Mouse (Mus musculus): Measurements from ENCODE around the gene Zfhx3. TPM values are rescaled to one million over a fixed set of nuclear protein-coding genes. Genes with fewer than 3 reads are reported as not detected.

The Zfhx3 gene
- polyA plus RNA-seq, 1 experiment, result 6.6 TPM

DNA sequence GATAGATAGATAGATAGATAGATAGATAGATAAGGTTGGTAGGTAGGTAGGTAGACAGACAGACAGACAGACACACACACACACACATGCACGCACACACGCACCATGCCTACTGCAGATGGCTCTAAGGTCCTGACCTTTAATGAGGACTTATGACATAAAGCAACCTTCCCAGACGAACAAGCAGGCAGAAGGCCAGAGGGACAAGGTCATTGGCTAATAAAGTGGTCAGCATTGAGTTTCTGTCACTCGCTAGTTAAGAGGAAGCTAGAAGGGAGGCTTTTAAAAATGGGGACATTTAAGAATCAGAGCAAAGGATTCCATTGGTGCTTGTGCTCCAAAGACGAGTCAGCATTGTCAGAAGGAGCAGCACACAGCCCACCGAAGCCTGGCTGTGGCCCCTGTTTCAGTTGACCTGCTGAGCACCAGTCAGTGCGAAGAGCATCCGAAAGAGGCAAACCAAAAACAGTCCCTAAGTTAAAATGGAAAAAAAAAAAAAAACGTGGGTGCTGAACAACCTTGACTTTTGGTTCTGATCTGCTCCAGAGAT is 683.2 kb downstream of the Zfhx3 start:
- WGBS, result 73% methylated on average over 9 of the region's 9 CpGs
- H3K4me3 ChIP-seq (replicated peaks; ENCODE audit: control insufficient read depth, low read depth, low read length), result no peak overlapping the region

DNA sequence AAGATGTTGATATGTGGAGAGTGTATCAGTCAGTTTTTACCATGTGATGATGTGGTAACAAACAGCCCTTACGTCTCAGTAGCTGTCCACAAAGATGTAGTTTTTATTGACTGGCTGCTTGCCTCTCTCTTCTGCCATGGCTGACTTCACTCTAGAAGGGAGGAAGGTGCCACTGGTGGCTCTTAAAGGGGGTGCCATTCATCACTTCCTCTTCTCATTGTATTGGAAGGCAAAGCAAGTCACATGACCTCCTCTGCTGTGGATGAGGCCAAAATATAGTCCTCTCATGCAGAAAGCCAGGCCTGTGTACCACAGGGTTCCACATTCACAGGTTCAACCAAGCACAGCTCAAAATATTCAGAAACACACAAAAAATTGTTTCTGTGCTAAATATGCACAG is 688.6 kb downstream of the Zfhx3 start:
- WGBS, result 67% methylated on average over 1 of the region's 1 CpGs
- no peak for TF ChIP-seq POLR2A (IDR thresholded peaks at IDR 0.05; ENCODE audit: borderline replicate concordance, control insufficient read depth, low read depth, low read length)
- no peak for TF ChIP-seq CTCF (IDR thresholded peaks at IDR 0.05; ENCODE audit: control insufficient read depth, insufficient read depth, low read length)
- no peak overlapping the region for H3K27ac ChIP-seq (ENCODE audit: control insufficient read depth, insufficient read depth, low read depth, low read length, poor library complexity)
- H3K4me3 ChIP-seq (replicated peaks; ENCODE audit: control insufficient read depth, low read depth, low read length), result no peak overlapping the region
- peaks cover 1% of the 10 kb centered on the region; the same call in 1 of the 2 replicates for H3K4me1 ChIP-seq (ENCODE audit: control insufficient read depth, insufficient read depth, low read length)

More for the DNA sequence above, 683.2 kb downstream of the Zfhx3 start:
- no peaks in the 10 kb centered on the region; the same call in 1 of the 2 replicates for H3K4me1 ChIP-seq (ENCODE audit: control insufficient read depth, insufficient read depth, low read length)
- no peak for TF ChIP-seq POLR2A (IDR thresholded peaks at IDR 0.05; ENCODE audit: borderline replicate concordance, control insufficient read depth, low read depth, low read length)
- TF ChIP-seq CTCF (IDR thresholded peaks at IDR 0.05; ENCODE audit: control insufficient read depth, insufficient read depth, low read length), result no peak
- H3K27ac ChIP-seq (ENCODE audit: control insufficient read depth, insufficient read depth, low read depth, low read length, poor library complexity), result no peak overlapping the region

DNA sequence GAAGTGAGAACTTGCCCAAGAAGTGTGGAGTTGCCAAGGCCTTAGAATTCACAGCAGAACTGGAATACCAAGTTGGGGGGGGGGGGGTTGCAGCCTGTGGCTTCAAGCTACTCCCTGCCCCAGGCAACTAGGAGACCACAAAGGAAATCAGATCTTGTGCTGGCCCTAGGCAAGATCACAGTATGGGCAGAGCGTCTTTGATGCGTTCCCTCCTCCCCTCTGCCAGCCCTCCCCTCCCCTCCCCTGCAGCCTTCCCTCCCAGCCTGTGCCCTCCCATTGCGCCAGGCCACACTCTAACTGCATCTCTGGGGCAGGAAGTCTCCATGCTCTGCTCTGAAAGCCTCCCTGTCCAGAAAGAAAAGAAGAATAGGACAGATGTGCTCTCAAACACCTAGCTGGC is 691.8 kb downstream of the Zfhx3 start:
- Histone ChIP-seq H3K4me1 (ENCODE audit: control insufficient read depth, insufficient read depth, low read length) (peaks cover 1% of the 10 kb centered on the region; the same call in 1 of the 2 replicates), H3K27ac (ENCODE audit: control insufficient read depth, insufficient read depth, low read depth, low read length, poor library complexity) (no peak overlapping the region), H3K4me3 (replicated peaks; ENCODE audit: control insufficient read depth, low read depth, low read length) (no peak overlapping the region)
- TF ChIP-seq POLR2A (IDR thresholded peaks at IDR 0.05; ENCODE audit: borderline replicate concordance, control insufficient read depth, low read depth, low read length), result no peak
- WGBS, result 0% methylated on average over 3 of the region's 3 CpGs

DNA sequence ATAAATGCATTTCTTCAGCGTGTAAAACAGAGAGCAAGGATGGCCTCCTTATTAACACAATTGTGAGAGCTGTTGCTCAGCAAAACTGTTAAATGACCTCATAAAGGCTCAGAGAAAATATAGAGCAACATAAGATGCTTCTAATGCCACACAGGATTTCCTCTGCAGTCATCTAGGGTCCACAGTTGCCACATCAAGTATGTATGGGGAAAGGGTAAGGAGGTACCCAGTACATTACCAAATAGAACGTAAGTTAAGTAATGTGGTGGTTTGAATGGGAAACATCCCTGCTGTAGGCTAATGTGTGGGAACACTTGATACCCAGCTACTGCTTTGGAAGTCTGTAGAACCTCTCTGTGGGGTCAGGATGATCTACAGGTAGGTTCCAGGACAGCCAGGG is 695.4 kb downstream of the Zfhx3 start:
- Histone ChIP-seq H3K27ac (ENCODE audit: control insufficient read depth, insufficient read depth, low read depth, low read length, poor library complexity) (no peak overlapping the region), H3K4me1 (ENCODE audit: control insufficient read depth, insufficient read depth, low read length) (peaks cover 1% of the 10 kb centered on the region; the same call in 1 of the 2 replicates), H3K4me3 (replicated peaks; ENCODE audit: control insufficient read depth, low read depth, low read length) (no peak overlapping the region)
- TF ChIP-seq CTCF (IDR thresholded peaks at IDR 0.05; ENCODE audit: control insufficient read depth, insufficient read depth, low read length) (no peak), POLR2A (IDR thresholded peaks at IDR 0.05; ENCODE audit: borderline replicate concordance, control insufficient read depth, low read depth, low read length) (no peak)
- 48% methylated on average over 2 of the region's 2 CpGs for WGBS

DNA sequence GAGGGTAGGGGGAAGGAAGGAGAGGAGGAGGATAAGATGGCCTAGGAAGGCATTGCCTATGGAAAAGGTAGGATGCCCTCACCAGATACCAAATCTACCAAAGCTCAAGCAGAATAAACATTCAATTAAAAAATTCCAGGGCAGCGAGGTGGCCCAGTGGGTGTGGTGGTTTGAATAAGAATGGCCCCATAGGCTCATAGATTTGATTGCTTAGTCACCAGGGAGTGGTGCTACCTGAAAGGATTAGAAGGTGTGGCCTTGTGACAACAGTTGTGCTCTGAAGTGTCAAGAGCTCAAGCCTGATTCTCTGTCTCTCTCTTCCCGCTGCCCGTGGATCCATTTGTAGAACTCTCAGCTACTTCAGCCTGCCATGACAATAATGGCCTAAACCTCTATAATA is 703.2 kb downstream of the Zfhx3 start:
- Histone ChIP-seq H3K27ac (ENCODE audit: control insufficient read depth, insufficient read depth, low read depth, low read length, poor library complexity) (no peak overlapping the region), H3K4me3 (replicated peaks; ENCODE audit: control insufficient read depth, low read depth, low read length) (no peak overlapping the region), H3K4me1 (ENCODE audit: control insufficient read depth, insufficient read depth, low read length) (no peaks in the 10 kb centered on the region)
- TF ChIP-seq POLR2A (IDR thresholded peaks at IDR 0.05; ENCODE audit: borderline replicate concordance, control insufficient read depth, low read depth, low read length), result no peak
- no peak for TF ChIP-seq CTCF (IDR thresholded peaks at IDR 0.05; ENCODE audit: control insufficient read depth, insufficient read depth, low read length)
- WGBS, result 83% methylated on average over 3 of the region's 3 CpGs

DNA sequence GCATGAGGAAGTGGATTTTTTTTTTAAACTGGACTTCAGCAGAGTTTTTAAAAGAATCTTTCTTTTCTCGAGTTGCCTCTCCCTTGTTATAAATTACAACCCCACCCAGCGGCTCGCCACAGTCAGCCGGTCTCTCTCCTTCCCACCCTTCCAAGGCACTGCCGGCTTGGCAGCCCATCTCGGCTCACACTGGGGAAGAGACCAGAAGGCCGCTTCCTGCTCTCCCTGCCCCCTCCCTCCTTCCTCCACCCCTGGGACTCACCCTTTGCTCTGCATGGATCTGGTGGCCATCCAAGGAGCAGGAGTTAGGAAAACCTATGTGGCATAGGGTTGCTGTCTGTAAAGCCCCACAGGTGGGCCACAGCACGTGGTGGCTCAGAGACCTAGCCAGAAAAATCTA is 705.1 kb downstream of the Zfhx3 start:
- no peak for TF ChIP-seq CTCF (IDR thresholded peaks at IDR 0.05; ENCODE audit: control insufficient read depth, insufficient read depth, low read length)
- TF ChIP-seq POLR2A (IDR thresholded peaks at IDR 0.05; ENCODE audit: borderline replicate concordance, control insufficient read depth, low read depth, low read length), result no peak
- Histone ChIP-seq H3K4me3 (replicated peaks; ENCODE audit: control insufficient read depth, low read depth, low read length) (no peak overlapping the region), H3K4me1 (ENCODE audit: control insufficient read depth, insufficient read depth, low read length) (no peaks in the 10 kb centered on the region), H3K27ac (ENCODE audit: control insufficient read depth, insufficient read depth, low read depth, low read length, poor library complexity) (no peak overlapping the region)
- WGBS, result 23% methylated on average over 8 of the region's 8 CpGs

DNA sequence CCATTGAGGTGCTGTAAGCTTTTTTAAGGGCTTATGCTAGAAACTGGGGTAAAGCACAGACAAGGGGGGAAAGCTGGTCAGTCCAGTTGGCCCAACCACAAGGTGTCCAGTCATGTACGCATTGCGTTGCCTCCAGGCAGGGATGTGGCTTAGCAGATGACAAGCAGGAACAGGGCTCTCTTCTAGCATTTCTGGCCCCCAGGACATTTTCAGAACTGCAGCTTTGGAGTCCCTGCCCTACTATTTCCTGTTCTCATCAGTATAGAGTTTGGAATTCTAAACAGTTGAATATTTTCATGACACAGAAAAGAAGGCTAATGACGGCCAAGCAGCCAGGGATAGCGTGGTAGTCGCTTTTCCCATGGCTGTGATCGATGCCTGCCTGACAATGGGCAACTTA is 706.5 kb downstream of the Zfhx3 start:
- TF ChIP-seq CTCF (IDR thresholded peaks at IDR 0.05; ENCODE audit: control insufficient read depth, insufficient read depth, low read length), result no peak
- TF ChIP-seq POLR2A (IDR thresholded peaks at IDR 0.05; ENCODE audit: borderline replicate concordance, control insufficient read depth, low read depth, low read length), result no peak
- Histone ChIP-seq H3K4me3 (replicated peaks; ENCODE audit: control insufficient read depth, low read depth, low read length) (no peak overlapping the region), H3K4me1 (ENCODE audit: control insufficient read depth, insufficient read depth, low read length) (no peaks in the 10 kb centered on the region), H3K27ac (ENCODE audit: control insufficient read depth, insufficient read depth, low read depth, low read length, poor library complexity) (no peak overlapping the region)
- 91% methylated on average over 6 of the region's 6 CpGs for WGBS

DNA sequence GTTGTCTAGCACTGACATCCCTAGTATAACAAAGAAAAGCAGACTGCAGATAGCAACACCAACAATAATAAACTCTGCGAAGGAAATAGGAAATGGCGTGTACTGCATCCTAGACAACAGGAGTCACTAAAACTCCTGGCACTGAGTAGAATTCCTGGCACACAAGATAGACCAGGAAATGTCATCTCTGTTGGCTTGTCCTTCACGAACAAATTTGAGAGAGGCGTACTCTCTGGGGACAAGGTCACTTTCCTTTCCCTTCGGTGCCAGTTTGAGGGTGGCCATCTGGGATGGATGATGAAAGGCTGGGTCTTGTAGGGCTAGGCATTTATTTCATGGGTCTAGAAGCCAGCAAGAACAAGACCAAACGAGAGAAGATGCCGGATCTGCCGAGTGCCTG is 708.4 kb downstream of the Zfhx3 start:
- H3K4me3 ChIP-seq (replicated peaks; ENCODE audit: control insufficient read depth, low read depth, low read length), result no peak overlapping the region
- H3K4me1 ChIP-seq (ENCODE audit: control insufficient read depth, insufficient read depth, low read length), result no peaks in the 10 kb centered on the region
- H3K27ac ChIP-seq (ENCODE audit: control insufficient read depth, insufficient read depth, low read depth, low read length, poor library complexity), result no peak overlapping the region
- TF ChIP-seq POLR2A (IDR thresholded peaks at IDR 0.05; ENCODE audit: borderline replicate concordance, control insufficient read depth, low read depth, low read length) (no peak), CTCF (IDR thresholded peaks at IDR 0.05; ENCODE audit: control insufficient read depth, insufficient read depth, low read length) (no peak)
- 87% methylated on average over 8 of the region's 8 CpGs for WGBS
